24 mouse cellular contexts compared by ENCODE assay signal in the genomic region with DNA sequence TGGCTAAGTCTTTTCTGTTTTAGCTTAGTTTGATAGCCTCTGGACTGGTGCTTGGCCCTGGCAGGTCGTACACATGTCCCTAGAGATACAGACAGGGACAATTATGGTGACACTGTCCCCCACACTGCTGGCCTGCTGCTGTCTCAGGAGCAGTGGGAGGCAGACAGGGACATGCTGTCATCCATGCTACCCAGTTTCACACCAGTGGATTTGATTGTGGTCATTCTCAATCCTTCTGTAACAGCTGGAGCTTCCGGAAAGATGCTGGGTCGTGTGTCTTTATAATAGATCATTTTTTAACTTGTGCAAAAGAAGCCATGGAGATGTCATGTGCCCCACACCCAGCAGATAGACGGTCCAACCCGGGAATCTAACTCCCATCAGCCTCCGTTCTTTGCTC. TPM values are rescaled to one million over a fixed set of nuclear protein-coding genes. Genes with fewer than 3 reads are reported as not detected.
A peak's percentile ranks its signal among the peaks of the same experiment; 100 is the strongest.
DNase-seq lines count a peak whose midpoint lies in the region; ATAC-seq and TF ChIP-seq lines count a peak whose summit lies in the region.
"Had no signal": no experiment of that assay in that cellular context is flagged by ENCODE, and none has a peak within 500 bp of the region (broad histone marks: within the 10 kb centered on the region; RNA-seq: fewer than 3 reads in every experiment).

No protein-coding gene starts in this region.

- 0 out of 2 replicates have a peak overlapping the region, but pooled peaks have one; percentile 22 for H3K9ac ChIP-seq in embryonic facial prominence, embryonic 13.5 days
- no peak overlapping the region for H3K9ac ChIP-seq in heart, postnatal 0 days (replicated peaks; ENCODE audit: low read depth, low read length)
- H3K9ac ChIP-seq in limb, embryonic 15.5 days: no peak overlapping the region
- H3K9ac ChIP-seq: embryonic facial prominence, embryonic 12.5 days; forebrain, embryonic 12.5 days; hindbrain, embryonic 12.5 days; hindbrain, embryonic 15.5 days had no signal

- WGBS in embryonic facial prominence, embryonic 13.5 days: 76% methylated on average over 6 of the region's 6 CpGs
- WGBS in embryonic facial prominence, embryonic 10.5 days: 84% methylated on average over 6 of the region's 6 CpGs
- 72% methylated on average over 6 of the region's 6 CpGs for WGBS in heart, postnatal 0 days
- 81% methylated on average over 6 of the region's 6 CpGs for WGBS in limb, embryonic 15.5 days

- no peak overlapping the region for H3K27ac ChIP-seq in embryonic facial prominence, embryonic 13.5 days
- H3K27ac ChIP-seq in embryonic facial prominence, embryonic 10.5 days (replicated peaks): no peak overlapping the region
- 0 out of 2 replicates have a peak overlapping the region, but pooled peaks have one; percentile 20 for H3K27ac ChIP-seq in heart, postnatal 0 days (ENCODE audit: low read depth)
- peak overlapping the region; percentile 87 for H3K27ac ChIP-seq in limb, embryonic 15.5 days
- H3K27ac ChIP-seq: embryonic facial prominence, embryonic 12.5 days; forebrain, embryonic 12.5 days; gastrocnemius, adult 2 months; hindbrain, embryonic 12.5 days; hindbrain, embryonic 15.5 days had no signal

- TF ChIP-seq EP300 in heart, postnatal 0 days (IDR thresholded peaks at IDR 0.05; ENCODE audit: low read depth): no peak

- no peak overlapping the region for H3K4me2 ChIP-seq in embryonic facial prominence, embryonic 13.5 days
- H3K4me2 ChIP-seq in heart, postnatal 0 days (ENCODE audit: low read depth, low read length): no peak overlapping the region
- H3K4me2 ChIP-seq in limb, embryonic 15.5 days: no peak overlapping the region
- H3K4me2 ChIP-seq: embryonic facial prominence, embryonic 12.5 days; forebrain, embryonic 12.5 days; hindbrain, embryonic 12.5 days; hindbrain, embryonic 15.5 days had no signal

- no peak for DNase-seq in embryonic facial prominence, embryonic 10.5 days (ENCODE audit: low spot score)
- DNase-seq in heart, postnatal 0 days (ENCODE audit: low spot score): no peak
- DNase-seq in heart, postnatal 4 days: no peak
- DNase-seq in frontal cortex, postnatal 14 days (ENCODE audit: low spot score in 2 of 2): no peak
- DNase-seq: adrenal gland, adult 8-10 months; adrenal gland, postnatal 25 days; cerebellum, adult 11-12 months; cerebellum, adult 8-10 months; cerebellum, postnatal 10 days; cerebellum, postnatal 36 days; gastrocnemius, adult 2 months; gastrocnemius, postnatal 14 days; heart, adult 11 months; heart, postnatal 10 days had no signal

- H3K4me1 ChIP-seq in embryonic facial prominence, embryonic 13.5 days: peaks cover 30% of the 10 kb centered on the region
- peaks cover 22% of the 10 kb centered on the region for H3K4me1 ChIP-seq in embryonic facial prominence, embryonic 10.5 days
- peaks cover 15% of the 10 kb centered on the region; the same call in 1 of the 2 replicates for H3K4me1 ChIP-seq in heart, postnatal 0 days (ENCODE audit: control insufficient read depth, insufficient read depth)
- H3K4me1 ChIP-seq in limb, embryonic 15.5 days: peaks cover 34% of the 10 kb centered on the region

- no peaks in the 10 kb centered on the region for H3K9me3 ChIP-seq in embryonic facial prominence, embryonic 13.5 days
- no peaks in the 10 kb centered on the region for H3K9me3 ChIP-seq in embryonic facial prominence, embryonic 10.5 days
- H3K9me3 ChIP-seq in heart, postnatal 0 days (replicated peaks; ENCODE audit: control insufficient read depth, low read length): no peaks in the 10 kb centered on the region
- H3K9me3 ChIP-seq in limb, embryonic 15.5 days: no peaks in the 10 kb centered on the region
- H3K9me3 ChIP-seq: embryonic facial prominence, embryonic 12.5 days; forebrain, embryonic 12.5 days; hindbrain, embryonic 12.5 days; hindbrain, embryonic 15.5 days had no signal

- no peak overlapping the region for H3K4me3 ChIP-seq in embryonic facial prominence, embryonic 13.5 days
- no peak overlapping the region for H3K4me3 ChIP-seq in embryonic facial prominence, embryonic 10.5 days
- no peak overlapping the region for H3K4me3 ChIP-seq in heart, postnatal 0 days (ENCODE audit: low read depth, low read length)
- H3K4me3 ChIP-seq in limb, embryonic 15.5 days: no peak overlapping the region
- H3K4me3 ChIP-seq: embryonic facial prominence, embryonic 12.5 days; erythroblast, embryonic 14.5 days; forebrain, embryonic 12.5 days; gastrocnemius, adult 2 months; hindbrain, embryonic 12.5 days; hindbrain, embryonic 15.5 days had no signal

- H3K36me3 ChIP-seq in embryonic facial prominence, embryonic 13.5 days: no peaks in the 10 kb centered on the region
- no peaks in the 10 kb centered on the region for H3K36me3 ChIP-seq in embryonic facial prominence, embryonic 10.5 days (replicated peaks)
- no peaks in the 10 kb centered on the region for H3K36me3 ChIP-seq in heart, postnatal 0 days (replicated peaks; ENCODE audit: control insufficient read depth, insufficient read depth, low read length)
- H3K36me3 ChIP-seq in limb, embryonic 15.5 days: peaks cover 3% of the 10 kb centered on the region; the same call in 1 of the 2 replicates
- H3K36me3 ChIP-seq: embryonic facial prominence, embryonic 12.5 days; forebrain, embryonic 12.5 days; hindbrain, embryonic 12.5 days; hindbrain, embryonic 15.5 days had no signal

- no peak for ATAC-seq in embryonic facial prominence, embryonic 13.5 days (ENCODE audit: insufficient number of reproducible peaks, insufficient read depth, low FRiP score, low TSS enrichment, low read depth)
- no peak for ATAC-seq in heart, postnatal 0 days (ENCODE audit: insufficient read depth, low read depth)
- ATAC-seq in limb, embryonic 15.5 days (ENCODE audit: insufficient number of reproducible peaks, low FRiP score, low TSS enrichment, low read depth): no peak
- ATAC-seq: activated CD4-positive, CD25-positive, alpha-beta regulatory T cell, adult 4 months; forebrain, embryonic 16.5 days; intestine, postnatal 0 days had no signal

- H3K27me3 ChIP-seq in embryonic facial prominence, embryonic 13.5 days: no peaks in the 10 kb centered on the region
- 0 out of 2 replicates have a peak, but pooled peaks cover 4% of the 10 kb centered on the region for H3K27me3 ChIP-seq in embryonic facial prominence, embryonic 10.5 days (replicated peaks; ENCODE audit: low read depth, poor library complexity, severe bottlenecking)
- H3K27me3 ChIP-seq in heart, postnatal 0 days (ENCODE audit: control insufficient read depth, insufficient read depth, low read length): no peaks in the 10 kb centered on the region
- H3K27me3 ChIP-seq in limb, embryonic 15.5 days: no peaks in the 10 kb centered on the region; the same call in 1 of the 2 replicates
- H3K27me3 ChIP-seq: embryonic facial prominence, embryonic 12.5 days; hindbrain, embryonic 12.5 days; hindbrain, embryonic 15.5 days had no signal

- TF ChIP-seq CTCF in heart, postnatal 0 days (IDR thresholded peaks at IDR 0.05; ENCODE audit: low read depth): no peak

RNA-seq across cellular contexts. Expression of a gene that starts 36.8 kb away (rescaled TPM):
- 1.7 and 1.8 TPM in 2 replicates for polyA plus RNA-seq in embryonic facial prominence, embryonic 13.5 days (2015; fragmentation: Nextera tagmentation; extraction: Ambion mirVana)
- polyA plus RNA-seq in embryonic facial prominence, embryonic 10.5 days (2016; fragmentation: Nextera tagmentation; extraction: Ambion mirVana): 1.5 and 2.0 TPM in 2 replicates
- 28.4 and 45.3 TPM in 2 replicates for total RNA-seq in heart, postnatal 0 days (2014; rRNA removed; ENCODE audit: low replicate concordance)
- polyA plus RNA-seq in heart, postnatal 0 days (2015; fragmentation: Nextera tagmentation; extraction: Ambion mirVana): 2.3 and 2.5 TPM in 2 replicates
- 10 to 100 TPM; 45.7 to 47.0 TPM for total RNA-seq in heart, postnatal 4 days (2021)
- polyA plus RNA-seq in limb, embryonic 15.5 days (2015; fragmentation: Nextera tagmentation; extraction: Ambion mirVana): 1.1 and 1.2 TPM in 2 replicates

Comparison
In these comparisons a context has a peak if more than half of its experiments do, and no peak if none do; other contexts are left out.
1. H3K27ac ChIP-seq: peak in heart, postnatal 0 days (single experiment) and limb, embryonic 15.5 days (single experiment); none in embryonic facial prominence, embryonic 13.5 days (single experiment) and embryonic facial prominence, embryonic 10.5 days (single experiment).